ENCODE assay signal across 22 mouse cellular contexts in the genomic region with DNA sequence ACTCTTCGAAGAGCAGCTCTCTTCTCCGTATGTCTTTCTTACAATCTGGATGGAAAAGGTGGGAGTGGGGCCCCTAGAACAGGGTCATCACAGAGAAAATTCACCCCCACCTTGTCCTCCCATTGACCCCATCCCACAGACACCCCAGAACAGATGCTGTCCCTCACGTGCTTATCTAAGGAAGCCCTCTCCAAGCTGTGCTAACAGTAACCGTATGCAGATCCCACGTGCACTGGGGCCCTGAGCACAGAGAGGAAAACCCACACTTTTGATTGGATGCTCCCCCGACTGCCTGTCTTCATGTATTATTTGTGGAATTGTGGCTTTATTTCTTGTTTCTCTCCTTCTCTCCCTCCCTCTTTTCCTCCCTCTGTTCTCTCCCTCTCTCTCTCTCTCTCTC.
DNase-seq lines count a peak whose midpoint lies in the region; ATAC-seq and TF ChIP-seq lines count a peak whose summit lies in the region.
"Had no signal": no experiment of that assay in that cellular context is flagged by ENCODE, and none has a peak within 500 bp of the region (broad histone marks: within the 10 kb centered on the region; RNA-seq: fewer than 3 reads in every experiment).

No protein-coding gene starts in this region.

- no peaks in the 10 kb centered on the region for H3K9me3 ChIP-seq in heart, embryonic 16.5 days (replicated peaks; ENCODE audit: control insufficient read depth, low read length)
- H3K9me3 ChIP-seq in lung, embryonic 14.5 days (ENCODE audit: low read depth, low read length), result no peaks in the 10 kb centered on the region
- H3K9me3 ChIP-seq: embryonic facial prominence, embryonic 12.5 days; forebrain, embryonic 13.5 days; hindbrain, embryonic 13.5 days had no signal

- WGBS in heart, embryonic 16.5 days, result 33% methylated on average over 6 of the region's 6 CpGs
- WGBS in lung, embryonic 14.5 days, result 11% methylated on average over 6 of the region's 6 CpGs

- H3K27me3 ChIP-seq in heart, embryonic 16.5 days (ENCODE audit: control insufficient read depth, insufficient read depth, low read length), result 0 out of 2 replicates have a peak, but pooled peaks cover 4% of the 10 kb centered on the region
- H3K27me3 ChIP-seq in lung, embryonic 14.5 days (ENCODE audit: insufficient read depth, low read length), result no peaks in the 10 kb centered on the region
- H3K27me3 ChIP-seq: embryonic facial prominence, embryonic 12.5 days; forebrain, embryonic 13.5 days; hindbrain, embryonic 13.5 days had no signal

- no peak overlapping the region for H3K4me3 ChIP-seq in heart, embryonic 16.5 days (ENCODE audit: low read length)
- H3K4me3 ChIP-seq in lung, embryonic 14.5 days (ENCODE audit: low read depth, low read length), result no peak overlapping the region
- H3K4me3 ChIP-seq: embryonic facial prominence, embryonic 12.5 days; forebrain, embryonic 13.5 days; hindbrain, embryonic 13.5 days had no signal

- H3K4me2 ChIP-seq in heart, embryonic 16.5 days (ENCODE audit: low read depth, low read length), result no peak overlapping the region
- H3K4me2 ChIP-seq in lung, embryonic 14.5 days, result no peak overlapping the region
- H3K4me2 ChIP-seq: embryonic facial prominence, embryonic 12.5 days; forebrain, embryonic 13.5 days; hindbrain, embryonic 13.5 days had no signal

- no peak overlapping the region for H3K27ac ChIP-seq in heart, embryonic 16.5 days (ENCODE audit: low read length)
- no peak overlapping the region for H3K27ac ChIP-seq in lung, embryonic 14.5 days (ENCODE audit: low read depth)
- H3K27ac ChIP-seq: embryonic facial prominence, embryonic 12.5 days; forebrain, embryonic 13.5 days; hindbrain, embryonic 13.5 days; hindbrain, postnatal 0 days had no signal

- 0 out of 2 replicates have a peak, but pooled peaks have one; percentile 45 for ATAC-seq in heart, embryonic 16.5 days (replicated peaks; ENCODE audit: extremely low read depth, insufficient read depth, low FRiP score)
- 0 out of 2 replicates have a peak, but pooled peaks have one; percentile 51 for ATAC-seq in lung, embryonic 14.5 days (ENCODE audit: insufficient read depth)
- ATAC-seq: CD4-positive, CD25-positive, alpha-beta regulatory T cell, adult 4 months; forebrain, embryonic 13.5 days; forebrain, postnatal 0 days; hindbrain, postnatal 0 days had no signal

- DNase-seq in embryo, embryonic 11 days, result peak; percentile 22
- no peak for DNase-seq in embryo, embryonic 10.5 days (ENCODE audit: low spot score)
- no peak for DNase-seq in heart, postnatal 14 days
- DNase-seq in lung, embryonic 14.5 days, result no peak
- no peak for DNase-seq in lung, adult 18-20 months
- DNase-seq in mesoderm, embryonic 11.5 days (ENCODE audit: low read depth, low spot score), result peak; percentile 41
- no peak for DNase-seq in cerebellum, adult 11-12 months
- DNase-seq: adrenal gland, adult 8-10 months; B cell, adult 2 months; cerebellum, adult 11 months; cerebellum, adult 9-10 months; cerebellum, postnatal 25 days; forebrain, postnatal 0 days; gastrocnemius, postnatal 14 days; kidney, adult 11 months had no signal

- H3K4me1 ChIP-seq in heart, embryonic 16.5 days (ENCODE audit: control insufficient read depth, insufficient read depth, low read length), result peaks cover 2% of the 10 kb centered on the region; the same call in 1 of the 2 replicates
- H3K4me1 ChIP-seq in lung, embryonic 14.5 days (ENCODE audit: insufficient read depth), result peaks cover 14% of the 10 kb centered on the region
- H3K4me1 ChIP-seq: forebrain, embryonic 13.5 days had no signal

- no peaks in the 10 kb centered on the region for H3K36me3 ChIP-seq in heart, embryonic 16.5 days (ENCODE audit: control insufficient read depth, insufficient read depth)
- H3K36me3 ChIP-seq in lung, embryonic 14.5 days (ENCODE audit: insufficient read depth), result no peaks in the 10 kb centered on the region
- H3K36me3 ChIP-seq: embryonic facial prominence, embryonic 12.5 days; G1E; hindbrain, embryonic 13.5 days had no signal

- H3K9ac ChIP-seq in heart, embryonic 16.5 days (ENCODE audit: low read length), result no peak overlapping the region
- no peak overlapping the region for H3K9ac ChIP-seq in lung, embryonic 14.5 days
- H3K9ac ChIP-seq: embryonic facial prominence, embryonic 12.5 days; forebrain, embryonic 13.5 days; forebrain, postnatal 0 days; hindbrain, embryonic 13.5 days had no signal

- no peak for TF ChIP-seq CTCF in lung, embryonic 14.5 days (IDR thresholded peaks at IDR 0.05; ENCODE audit: low read depth)

- intact Hi-C loops in heart, postnatal 14 days (cut with DNase I), result no loop called here

Comparison
In these comparisons a context has a peak if more than half of its experiments do, and no peak if none do; other contexts are left out.
1. DNase-seq: peak in embryo, embryonic 11 days (single experiment) and mesoderm, embryonic 11.5 days (single experiment); none in embryo, embryonic 10.5 days (single experiment), heart, postnatal 14 days (0 of 2), lung, embryonic 14.5 days (single experiment), lung, adult 18-20 months (0 of 2) and cerebellum, adult 11-12 months (single experiment).